Mouse (Mus musculus): ENCODE results near the gene Gm10203. TPM values are rescaled to one million over a fixed set of nuclear protein-coding genes. Genes with fewer than 3 reads are reported as not detected.

The Gm10203 gene
- polyA plus RNA-seq, 1 experiment: not detected

DNA sequence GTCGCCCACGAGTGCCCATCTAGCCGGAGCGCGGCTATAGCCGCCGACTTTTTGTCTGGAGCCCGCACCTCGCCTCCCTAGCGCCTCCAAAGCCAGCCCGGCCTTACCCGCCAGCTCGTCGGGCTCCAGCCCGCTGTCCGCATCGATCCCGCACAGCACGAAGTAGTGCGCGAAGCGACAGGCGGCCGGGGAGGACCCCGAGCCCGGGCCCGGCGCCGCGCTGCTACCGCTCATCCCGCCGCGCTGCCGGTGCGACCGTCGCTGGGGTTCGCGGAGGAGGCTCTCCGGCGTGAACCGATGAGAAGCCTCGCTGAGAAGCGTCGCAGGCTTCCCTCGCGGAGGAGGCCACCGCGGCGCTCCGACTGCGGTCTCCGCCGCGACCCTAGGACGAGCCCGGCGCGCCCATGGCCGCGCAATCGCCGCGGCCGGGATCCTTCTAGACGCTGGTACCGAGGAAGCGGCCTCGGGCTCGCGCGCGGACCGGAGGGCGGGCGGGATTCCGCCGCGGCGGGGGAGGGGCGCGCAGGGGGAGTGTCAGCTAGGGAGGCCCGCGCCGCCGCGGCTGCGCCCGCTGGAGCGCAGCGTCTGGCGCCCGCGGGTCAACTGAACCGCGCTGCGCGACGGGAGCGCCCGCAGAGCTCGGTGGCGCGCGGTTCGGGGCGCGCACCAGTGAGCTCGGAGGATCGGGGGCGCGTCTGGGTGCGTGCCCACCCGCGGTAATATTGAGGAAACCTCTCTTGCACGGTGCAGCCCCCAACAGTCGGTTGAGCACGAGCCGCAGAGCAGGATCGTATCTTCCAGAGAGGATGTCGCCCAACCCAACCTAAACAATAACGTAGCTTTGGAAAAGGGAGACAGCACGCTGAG, 28.7 kb upstream of the Gm10203 start, which contains the start of gene Dennd5b:
TSS of gene Dennd5b (minus strand) at position 605 of the 867 bp plus-strand sequence.
- under 1% methylated on average over 124 of the region's 124 CpGs for WGBS
- TF ChIP-seq CTCF (IDR thresholded peaks at IDR 0.05; ENCODE audit: insufficient read depth, low read length): no peak
- TF ChIP-seq POLR2A (IDR thresholded peaks at IDR 0.05; ENCODE audit: borderline replicate concordance, extremely low read depth, low read depth, low read length): peak; percentile 52; the same call in 1 of the 2 replicates
- Histone ChIP-seq H3K4me3 (replicated peaks; ENCODE audit: extremely low read depth, low read depth, low read length) (peak within 1 kb of the TSS; percentile 96), H3K4me1 (ENCODE audit: control insufficient read depth, insufficient read depth, low read length) (peaks cover 2% of the 10 kb centered on the region; the same call in 1 of the 2 replicates)
- peak; percentile 72 for DNase-seq

GRCm38 (mm10) chr6:149101943-149102243, 28.1 kb upstream of the Gm10203 start:
- no peak for DNase-seq
- WGBS: 11% methylated on average over 7 of the region's 7 CpGs
- H3K4me3 ChIP-seq (replicated peaks; ENCODE audit: extremely low read depth, low read depth, low read length): peak overlapping the region; percentile 96
- TF ChIP-seq POLR2A (IDR thresholded peaks at IDR 0.05; ENCODE audit: borderline replicate concordance, extremely low read depth, low read depth, low read length): no peak
- TF ChIP-seq CTCF (IDR thresholded peaks at IDR 0.05; ENCODE audit: insufficient read depth, low read length): no peak
- H3K4me1 ChIP-seq (ENCODE audit: control insufficient read depth, insufficient read depth, low read length): peaks cover 2% of the 10 kb centered on the region; the same call in 1 of the 2 replicates

- 80% methylated on average over 1 of the region's 1 CpGs for WGBS
- H3K4me1 ChIP-seq (ENCODE audit: control insufficient read depth, insufficient read depth, low read length): peaks cover 2% of the 10 kb centered on the region; the same call in 1 of the 2 replicates
- no peak for TF ChIP-seq POLR2A (IDR thresholded peaks at IDR 0.05; ENCODE audit: borderline replicate concordance, extremely low read depth, low read depth, low read length)
- no peak for TF ChIP-seq CTCF (IDR thresholded peaks at IDR 0.05; ENCODE audit: insufficient read depth, low read length)
- no peak overlapping the region for H3K4me3 ChIP-seq (replicated peaks; ENCODE audit: extremely low read depth, low read depth, low read length)
- no peak for DNase-seq
Measured at GRCm38 (mm10) chr6:149103451-149103850, 26.5 kb upstream of the Gm10203 start.

- no peak for DNase-seq
- no peaks in the 10 kb centered on the region for H3K4me1 ChIP-seq (ENCODE audit: control insufficient read depth, insufficient read depth, low read length)
- TF ChIP-seq POLR2A (IDR thresholded peaks at IDR 0.05; ENCODE audit: borderline replicate concordance, extremely low read depth, low read depth, low read length) (no peak), CTCF (IDR thresholded peaks at IDR 0.05; ENCODE audit: insufficient read depth, low read length) (no peak)
- H3K4me3 ChIP-seq (replicated peaks; ENCODE audit: extremely low read depth, low read depth, low read length): no peak overlapping the region
- 70% methylated on average over 3 of the region's 3 CpGs for WGBS
Measured at GRCm38 (mm10) chr6:149107615-149108014, 22.4 kb upstream of the Gm10203 start.

- TF ChIP-seq CTCF (IDR thresholded peaks at IDR 0.05; ENCODE audit: insufficient read depth, low read length) (no peak), POLR2A (IDR thresholded peaks at IDR 0.05; ENCODE audit: borderline replicate concordance, extremely low read depth, low read depth, low read length) (no peak)
- 61% methylated on average over 2 of the region's 2 CpGs for WGBS
- H3K4me3 ChIP-seq (replicated peaks; ENCODE audit: extremely low read depth, low read depth, low read length): no peak overlapping the region
- DNase-seq: no peak
- H3K4me1 ChIP-seq (ENCODE audit: control insufficient read depth, insufficient read depth, low read length): no peaks in the 10 kb centered on the region
Measured at GRCm38 (mm10) chr6:149108909-149109308, 21.1 kb upstream of the Gm10203 start.

- Histone ChIP-seq H3K4me3 (replicated peaks; ENCODE audit: extremely low read depth, low read depth, low read length) (no peak overlapping the region), H3K4me1 (ENCODE audit: control insufficient read depth, insufficient read depth, low read length) (peaks cover 2% of the 10 kb centered on the region; the same call in 1 of the 2 replicates)
- no peak for DNase-seq
- TF ChIP-seq CTCF (IDR thresholded peaks at IDR 0.05; ENCODE audit: insufficient read depth, low read length): no peak
- no peak for TF ChIP-seq POLR2A (IDR thresholded peaks at IDR 0.05; ENCODE audit: borderline replicate concordance, extremely low read depth, low read depth, low read length)
Measured at GRCm38 (mm10) chr6:149116992-149117391, 13.0 kb upstream of the Gm10203 start.

- Histone ChIP-seq H3K4me1 (ENCODE audit: control insufficient read depth, insufficient read depth, low read length) (peaks cover 2% of the 10 kb centered on the region; the same call in 1 of the 2 replicates), H3K4me3 (replicated peaks; ENCODE audit: extremely low read depth, low read depth, low read length) (no peak overlapping the region)
- no peak for DNase-seq
- TF ChIP-seq POLR2A (IDR thresholded peaks at IDR 0.05; ENCODE audit: borderline replicate concordance, extremely low read depth, low read depth, low read length) (no peak), CTCF (IDR thresholded peaks at IDR 0.05; ENCODE audit: insufficient read depth, low read length) (no peak)
- 54% methylated on average over 2 of the region's 2 CpGs for WGBS
Measured at GRCm38 (mm10) chr6:149118935-149119334, 11.0 kb upstream of the Gm10203 start.

- H3K4me1 ChIP-seq (ENCODE audit: control insufficient read depth, insufficient read depth, low read length): peaks cover 2% of the 10 kb centered on the region; the same call in 1 of the 2 replicates
- no peak overlapping the region for H3K4me3 ChIP-seq (replicated peaks; ENCODE audit: extremely low read depth, low read depth, low read length)
- DNase-seq: no peak
- WGBS: 32% methylated on average over 2 of the region's 2 CpGs
- TF ChIP-seq POLR2A (IDR thresholded peaks at IDR 0.05; ENCODE audit: borderline replicate concordance, extremely low read depth, low read depth, low read length) (no peak), CTCF (IDR thresholded peaks at IDR 0.05; ENCODE audit: insufficient read depth, low read length) (peak; percentile 26; the same call in 1 of the 2 replicates)
Measured at GRCm38 (mm10) chr6:149119853-149120252, 10.1 kb upstream of the Gm10203 start.

- WGBS: 83% methylated on average over 3 of the region's 3 CpGs
- no peak for DNase-seq
- Histone ChIP-seq H3K4me3 (replicated peaks; ENCODE audit: extremely low read depth, low read depth, low read length) (no peak overlapping the region), H3K4me1 (ENCODE audit: control insufficient read depth, insufficient read depth, low read length) (peaks cover 2% of the 10 kb centered on the region; the same call in 1 of the 2 replicates)
- TF ChIP-seq CTCF (IDR thresholded peaks at IDR 0.05; ENCODE audit: insufficient read depth, low read length) (no peak), POLR2A (IDR thresholded peaks at IDR 0.05; ENCODE audit: borderline replicate concordance, extremely low read depth, low read depth, low read length) (no peak)
Measured at GRCm38 (mm10) chr6:149123042-149123441, 6.9 kb upstream of the Gm10203 start.

DNA sequence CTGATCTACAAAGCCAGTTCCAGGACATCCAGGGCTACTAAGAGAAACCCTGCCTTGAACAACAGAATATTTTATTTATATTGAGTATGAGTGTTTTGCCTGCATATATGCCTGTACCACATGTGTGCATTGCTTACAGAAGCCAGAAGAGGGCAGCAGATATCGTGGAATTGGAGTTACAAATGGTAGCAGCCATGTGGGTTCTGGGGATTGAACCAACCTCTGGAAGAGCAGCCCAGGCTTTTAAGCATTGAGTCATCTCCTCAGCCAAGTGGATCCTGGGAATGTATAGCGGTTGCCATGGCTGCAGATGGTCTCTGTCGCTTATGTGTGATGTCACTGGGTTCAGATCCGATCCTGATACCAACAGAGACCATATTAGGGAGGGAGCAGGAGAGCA, 3.3 kb upstream of the Gm10203 start:
- 71% methylated on average over 4 of the region's 4 CpGs for WGBS
- TF ChIP-seq POLR2A (IDR thresholded peaks at IDR 0.05; ENCODE audit: borderline replicate concordance, extremely low read depth, low read depth, low read length): no peak
- no peak for TF ChIP-seq CTCF (IDR thresholded peaks at IDR 0.05; ENCODE audit: insufficient read depth, low read length)

More for the DNA sequence above, 3.3 kb upstream of the Gm10203 start:
- DNase-seq: peak; percentile 34
- Histone ChIP-seq H3K4me1 (ENCODE audit: control insufficient read depth, insufficient read depth, low read length) (no peaks in the 10 kb centered on the region), H3K4me3 (replicated peaks; ENCODE audit: extremely low read depth, low read depth, low read length) (no peak overlapping the region)
